In the genomic region with DNA sequence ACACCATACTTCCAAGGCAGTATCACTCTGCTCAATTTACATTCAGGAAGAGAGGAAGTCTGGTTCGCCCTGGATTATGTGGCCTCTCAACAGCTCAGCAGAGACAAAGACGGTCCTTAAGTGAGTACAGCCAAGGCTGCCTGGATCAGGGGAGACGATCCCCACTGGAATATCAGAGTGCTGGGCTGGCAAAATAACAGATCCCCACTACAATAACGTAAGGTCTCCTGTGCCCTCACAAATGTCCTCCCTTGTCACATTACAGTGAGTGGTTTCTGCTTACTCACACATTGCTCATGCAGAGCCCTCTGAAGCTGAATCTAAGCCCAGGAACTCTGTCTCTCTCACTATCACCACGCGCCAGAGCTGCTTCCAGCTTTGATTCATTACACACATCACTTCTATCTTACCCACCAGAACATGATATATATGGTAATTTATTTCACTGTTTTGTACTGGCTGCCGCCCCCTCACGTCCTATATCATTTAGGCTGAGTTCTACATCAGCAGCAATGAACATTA, we compare ENCODE assay signal across 10 mouse cellular contexts.
DNase-seq lines count a peak whose midpoint lies in the region; ATAC-seq lines count a peak whose summit lies in the region.
"Had no signal": no experiment of that assay in that cellular context is flagged by ENCODE, and none has a peak within 500 bp of the region (broad histone marks: within the 10 kb centered on the region; RNA-seq: fewer than 3 reads in every experiment).

No protein-coding gene starts in this region.

- H3K4me2 ChIP-seq in neural tube, embryonic 14.5 days (ENCODE audit: low read depth, low read length), result no peak overlapping the region
- H3K4me2 ChIP-seq: embryonic facial prominence, embryonic 15.5 days had no signal

- H3K9ac ChIP-seq in neural tube, embryonic 14.5 days (replicated peaks; ENCODE audit: low read depth, low read length), result no peak overlapping the region
- H3K9ac ChIP-seq: embryonic facial prominence, embryonic 15.5 days; liver, embryonic 14.5 days had no signal

- no peaks in the 10 kb centered on the region for H3K9me3 ChIP-seq in neural tube, embryonic 14.5 days (ENCODE audit: control insufficient read depth, low read length)
- H3K9me3 ChIP-seq: embryonic facial prominence, embryonic 15.5 days had no signal

- WGBS in neural tube, embryonic 14.5 days, result 43% methylated on average over 8 of the region's 8 CpGs

- ATAC-seq in neural tube, embryonic 14.5 days (ENCODE audit: low read depth), result peak; percentile 78

- no peaks in the 10 kb centered on the region for H3K27me3 ChIP-seq in neural tube, embryonic 14.5 days (ENCODE audit: control insufficient read depth, insufficient read depth, low read length)
- H3K27me3 ChIP-seq: embryonic facial prominence, embryonic 15.5 days had no signal

- H3K4me3 ChIP-seq in neural tube, embryonic 14.5 days (ENCODE audit: low read depth, low read length), result no peak overlapping the region
- H3K4me3 ChIP-seq: embryonic facial prominence, embryonic 15.5 days had no signal

- H3K36me3 ChIP-seq in neural tube, embryonic 14.5 days (ENCODE audit: control insufficient read depth, insufficient read depth, low read length), result no peaks in the 10 kb centered on the region
- H3K36me3 ChIP-seq: embryonic facial prominence, embryonic 15.5 days had no signal

- peak overlapping the region; percentile 22; the same call in 1 of the 2 replicates for H3K27ac ChIP-seq in neural tube, embryonic 14.5 days (ENCODE audit: low read depth, low read length)
- H3K27ac ChIP-seq: embryonic facial prominence, embryonic 15.5 days; liver, embryonic 14.5 days had no signal

- H3K4me1 ChIP-seq in neural tube, embryonic 14.5 days (ENCODE audit: control insufficient read depth, insufficient read depth, low read length), result no peaks in the 10 kb centered on the region
- H3K4me1 ChIP-seq: embryonic facial prominence, embryonic 15.5 days had no signal

- peak; percentile 7 for DNase-seq in embryo, embryonic 10 days (ENCODE audit: low spot score)
- DNase-seq in embryo, embryonic 9.5 days (ENCODE audit: extremely low spot score), result no peak
- DNase-seq in embryo, embryonic 10.5 days (ENCODE audit: low spot score), result peak; percentile 2
- DNase-seq in left cerebral cortex, adult 18-20 months (ENCODE audit: low spot score in 2 of 2), result peak; percentile 38 to 63
- no peak for DNase-seq in heart, postnatal 25 days (ENCODE audit: low spot score)
- DNase-seq in heart, adult 8-10 months (ENCODE audit: low spot score), result no peak
- DNase-seq in lung, adult 18-20 months, result no peak

- intact Hi-C loops in heart, postnatal 25 days (cut with DNase I), result no loop called here

Comparison
In these comparisons a context has a peak if more than half of its experiments do, and no peak if none do; other contexts are left out.
1. DNase-seq: peak in embryo, embryonic 10 days (single experiment), embryo, embryonic 10.5 days (single experiment) and left cerebral cortex, adult 18-20 months (2 of 2); none in embryo, embryonic 9.5 days (single experiment), heart, postnatal 25 days (single experiment), heart, adult 8-10 months (single experiment) and lung, adult 18-20 months (0 of 2).